In the genomic region with DNA sequence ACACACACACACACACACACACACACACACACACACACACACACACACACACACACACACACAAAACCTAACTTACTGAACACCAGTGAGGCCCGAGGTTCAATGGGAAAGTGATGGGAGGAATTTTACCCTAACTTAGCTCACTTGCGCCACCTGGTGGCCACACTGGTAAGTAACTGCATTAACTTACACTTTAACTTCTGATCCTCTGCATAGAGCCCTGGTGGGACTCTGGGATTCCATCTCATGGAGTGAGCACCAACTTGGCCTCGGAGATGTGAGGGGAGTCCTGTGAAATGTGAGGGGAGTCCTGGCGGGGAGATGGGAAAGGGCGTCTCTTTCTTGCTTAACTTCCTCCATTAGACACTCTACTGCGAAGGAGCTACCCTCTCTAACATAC, we compare ENCODE assay signal across 8 mouse cellular contexts. TPM values are rescaled to one million over a fixed set of nuclear protein-coding genes. Genes with fewer than 3 reads are reported as not detected.
DNase-seq lines count a peak whose midpoint lies in the region; ATAC-seq and TF ChIP-seq lines count a peak whose summit lies in the region.
"Had no signal": no experiment of that assay in that cellular context is flagged by ENCODE, and none has a peak within 500 bp of the region (broad histone marks: within the 10 kb centered on the region; RNA-seq: fewer than 3 reads in every experiment).

No protein-coding gene starts in this region.

- H3K4me3 ChIP-seq in forebrain, postnatal 0 days (ENCODE audit: low read depth, low read length): no peak overlapping the region
- no peak overlapping the region for H3K4me3 ChIP-seq in midbrain, embryonic 16.5 days (ENCODE audit: low read depth, low read length)
- H3K4me3 ChIP-seq: megakaryocyte, embryonic 14.5 days had no signal

- no peaks in the 10 kb centered on the region for H3K27me3 ChIP-seq in forebrain, postnatal 0 days (ENCODE audit: insufficient read depth, low read length)
- H3K27me3 ChIP-seq in midbrain, embryonic 16.5 days (ENCODE audit: control insufficient read depth, insufficient read depth, low read depth, low read length): no peaks in the 10 kb centered on the region

- 0 out of 2 replicates have a peak, but pooled peaks cover 1% of the 10 kb centered on the region for H3K4me1 ChIP-seq in forebrain, postnatal 0 days (ENCODE audit: insufficient read depth)
- no peaks in the 10 kb centered on the region for H3K4me1 ChIP-seq in midbrain, embryonic 16.5 days (ENCODE audit: control insufficient read depth, insufficient read depth, low read length)
- H3K4me1 ChIP-seq: megakaryocyte, embryonic 14.5 days had no signal

- no peak overlapping the region for H3K27ac ChIP-seq in forebrain, postnatal 0 days (ENCODE audit: low read depth, low read length)
- no peak overlapping the region for H3K27ac ChIP-seq in midbrain, embryonic 16.5 days (ENCODE audit: low read length)

- H3K9me3 ChIP-seq in forebrain, postnatal 0 days (ENCODE audit: low read length): no peaks in the 10 kb centered on the region
- no peaks in the 10 kb centered on the region for H3K9me3 ChIP-seq in midbrain, embryonic 16.5 days (replicated peaks; ENCODE audit: control insufficient read depth, low read length, poor library complexity, severe bottlenecking)

- intact Hi-C loops in left cerebral cortex, postnatal 25 days (cut with DNase I): loop anchor here (1.0 to 2.0 kb wide), 2 partner anchors 59 to 137 kb away; no protein-coding TSS in a partner anchor

- DNase-seq in ZHBTc4 (ENCODE audit: low read depth, low spot score): peak; percentile 90
- DNase-seq in cerebellum, adult 11-12 months: peak; percentile 42
- peak; percentile 92 for DNase-seq in forebrain, postnatal 0 days
- peak; percentile 24 for DNase-seq in kidney, adult 11 months
- DNase-seq in left cerebral cortex, postnatal 25 days (ENCODE audit: low spot score in 2 of 2): peak; percentile 77 to 78
- peak; percentile 65 to 87 for DNase-seq in spleen, postnatal 10 days (ENCODE audit: low spot score in 2 of 2)

- H3K4me2 ChIP-seq in forebrain, postnatal 0 days (ENCODE audit: low read depth): no peak overlapping the region
- no peak overlapping the region for H3K4me2 ChIP-seq in midbrain, embryonic 16.5 days (ENCODE audit: low read length)

- H3K36me3 ChIP-seq in forebrain, postnatal 0 days (ENCODE audit: insufficient read depth): no peaks in the 10 kb centered on the region
- no peaks in the 10 kb centered on the region for H3K36me3 ChIP-seq in midbrain, embryonic 16.5 days (ENCODE audit: control insufficient read depth, insufficient read depth, low read length)

- TF ChIP-seq CTCF in forebrain, postnatal 0 days (IDR thresholded peaks at IDR 0.05; ENCODE audit: low read depth): peak; percentile 92

- 26% methylated on average over 6 of the region's 6 CpGs for WGBS in forebrain, postnatal 0 days
- 20% methylated on average over 6 of the region's 6 CpGs for WGBS in midbrain, embryonic 16.5 days

- ATAC-seq in forebrain, postnatal 0 days: peak; percentile 63
- peak; percentile 46; the same call in 1 of the 2 replicates for ATAC-seq in midbrain, embryonic 16.5 days

- H3K9ac ChIP-seq in forebrain, postnatal 0 days: no peak overlapping the region
- H3K9ac ChIP-seq in midbrain, embryonic 16.5 days (ENCODE audit: low read depth, low read length): no peak overlapping the region

RNA-seq across cellular contexts. Expression of gene Prf1, which starts 38.5 kb away (rescaled TPM):
- not detected in 2 replicates for total RNA-seq in forebrain, postnatal 0 days (2014; rRNA removed)
- not detected in 2 replicates for polyA plus RNA-seq in forebrain, postnatal 0 days (2015; fragmentation: Nextera tagmentation; extraction: Ambion mirVana)
- total RNA-seq in left cerebral cortex, postnatal 25 days (2021): not detected
- not detected in 2 replicates for polyA plus RNA-seq in midbrain, embryonic 16.5 days (2015; fragmentation: Nextera tagmentation; extraction: Ambion mirVana)

RNA-seq across cellular contexts. Expression of gene Pald1, which starts 47.2 kb away (rescaled TPM):
- total RNA-seq in forebrain, postnatal 0 days (2014; rRNA removed): 20.2 and 23.7 TPM in 2 replicates
- polyA plus RNA-seq in forebrain, postnatal 0 days (2015; fragmentation: Nextera tagmentation; extraction: Ambion mirVana): 12.4 and 14.4 TPM in 2 replicates
- total RNA-seq in left cerebral cortex, postnatal 25 days (2021): 10 to 100 TPM in 1 of 2 experiments, 1 to 10 TPM in 1; 9.0 to 10.2 TPM
- 20.2 and 20.6 TPM in 2 replicates for polyA plus RNA-seq in midbrain, embryonic 16.5 days (2015; fragmentation: Nextera tagmentation; extraction: Ambion mirVana)

Comparison
In these comparisons a context has a peak if more than half of its experiments do, and no peak if none do; other contexts are left out.
1. DNase-seq: peak in every context shown above with its lines; median percentile 92 in forebrain, postnatal 0 days; 90 in ZHBTc4; 78 in left cerebral cortex, postnatal 25 days; 76 in spleen, postnatal 10 days; 42 in cerebellum, adult 11-12 months; 24 in kidney, adult 11 months.